Mouse (Mus musculus) stomach, postnatal 0 days (tissue): ENCODE measurements at regions not wholly inside any gene's neighbourhood (a gene's known extent, or its start where the extent isn't known, plus 50 kb on each side); places are given as distances from the start of the nearest gene placed in this dataset.

ENCODE experiments used
- CTCF ChIP-seq: IDR thresholded peaks from 2 replicates; pipeline ENCODE4 v1.5.1; 2016; ENCODE audit warnings: antibody characterized with exemption, low read depth, mild to moderate bottlenecking, moderate library complexity
- EP300 ChIP-seq: optimal IDR thresholded peaks from 2 replicates; pipeline ENCODE3; 2016; ENCODE audit warnings: antibody characterized with exemption

- TF ChIP-seq CTCF (no peak), EP300 (no peak)
Observed at GRCm38 (mm10) chr9:120737956-120738355, 166.7 kb downstream of the Rpl14 start.
